Mouse (Mus musculus) heart, embryonic 10.5 days (tissue): Measurements from ENCODE around the gene Cdkl4. TPM values are rescaled to one million over a fixed set of nuclear protein-coding genes. Genes with fewer than 3 reads are reported as not detected.

Source experiments
- DNase-seq: peaks from one replicate; pipeline ENCODE4 v3.0.0-alpha.2; 2017; ENCODE audit warnings: low spot score
- H3K27ac ChIP-seq: fragments of 300-500 bp; sonication (generic); 2 replicates; pipeline ENCODE4 v1.5.1; 2016; ENCODE audit warnings: mild to moderate bottlenecking
- H3K27me3 ChIP-seq: fragments of 300-500 bp; sonication (generic); 2 replicates; pipeline ENCODE4 v1.6.1; 2016; ENCODE audit warnings: mild to moderate bottlenecking; ENCODE audit not compliant: poor library complexity, insufficient read depth, severe bottlenecking
- H3K36me3 ChIP-seq: fragments of 300-500 bp; sonication (generic); 2 replicates; pipeline ENCODE4 v1.6.1; 2016; ENCODE audit warnings: mild to moderate bottlenecking, moderate library complexity
- H3K4me1 ChIP-seq: fragments of 300-500 bp; sonication (generic); 2 replicates; pipeline ENCODE4 v1.6.1; 2016; ENCODE audit warnings: mild to moderate bottlenecking
- H3K4me3 ChIP-seq: fragments of 300-500 bp; sonication (generic); 2 replicates; pipeline ENCODE4 v1.5.1; 2016; ENCODE audit warnings: mild to moderate bottlenecking, moderate library complexity
- H3K9me3 ChIP-seq: fragments of 300-500 bp; sonication (generic); 2 replicates; pipeline ENCODE4 v1.6.1; 2016; ENCODE audit warnings: mild to moderate bottlenecking, moderate library complexity
- WGBS: fragments of 180-500 bp; shearing (Covaris S2); methylation state at CpG from one replicate; pipeline ENCODE4 v1.1.7; 2016; 5-methylcytosine and 5-hydroxymethylcytosine counted together
- polyA plus RNA-seq: library from polyadenylated mRNA; unstranded; fragments of >200 nt; fragmentation: Nextera tagmentation; extraction: Ambion mirVana; gene quantifications from 2 replicates; pipeline ENCODE4 v1.2.1, GENCODE M21; 2016

The Cdkl4 gene
- polyA plus RNA-seq = 0.07 and 0.24 TPM in 2 replicates

DNA sequence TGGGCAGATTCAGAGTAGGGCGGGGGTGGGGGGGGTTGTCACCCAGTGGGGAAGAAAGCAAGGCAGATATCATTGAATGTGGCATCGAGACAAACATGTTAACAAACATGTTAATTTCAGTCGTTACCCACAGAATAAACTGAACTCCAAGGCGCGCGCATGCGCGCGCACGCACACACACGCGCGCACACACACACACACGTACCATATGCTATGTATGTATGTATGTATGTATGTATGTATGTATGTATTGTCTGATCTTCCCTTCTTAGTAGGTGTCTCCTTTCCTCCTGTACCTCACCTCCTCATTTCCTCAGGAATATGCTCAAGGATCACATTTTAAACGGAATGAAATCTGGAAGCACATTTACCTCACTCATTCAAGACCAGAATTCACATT, at the start of gene Cdkl4:
Cdkl4 (minus strand) TSS at position 175 of the 400 bp plus-strand sequence.
- Histone ChIP-seq H3K36me3 (peaks cover 10% of the 10 kb centered on the region; the same call in 1 of the 2 replicates), H3K27ac (peak within 1 kb of the TSS; percentile 37; the same call in 1 of the 2 replicates), H3K27me3 (no peaks in the 10 kb centered on the region; the same call in 1 of the 2 replicates), H3K9me3 (no peaks in the 10 kb centered on the region), H3K4me3 (peak within 1 kb of the TSS; percentile 62), H3K4me1 (peaks cover 9% of the 10 kb centered on the region)
- WGBS = 69% methylated on average over 15 of the region's 15 CpGs
- DNase-seq = no peak

- DNase-seq = no peak
- Histone ChIP-seq H3K4me1 (no peaks in the 10 kb centered on the region), H3K36me3 (peaks cover 11% of the 10 kb centered on the region; the same call in 1 of the 2 replicates), H3K4me3 (no peak overlapping the region), H3K27ac (no peak overlapping the region), H3K9me3 (no peaks in the 10 kb centered on the region), H3K27me3 (no peaks in the 10 kb centered on the region)
These were observed 47.4 kb upstream of the Cdkl4 start for GRCm38 (mm10) chr17:80624979-80625378.

- no peak overlapping the region for H3K27ac ChIP-seq
- DNase-seq = no peak
- WGBS = 69% methylated on average over 4 of the region's 4 CpGs
These were observed 44.1 kb upstream of the Cdkl4 start for GRCm38 (mm10) chr17:80621691-80622090.

GRCm38 (mm10) chr17:80620786-80621423, 43.3 kb upstream of the Cdkl4 start:
- DNase-seq = no peak
- no peak overlapping the region for H3K27ac ChIP-seq
- H3K4me3 ChIP-seq = no peak overlapping the region
- WGBS = 65% methylated on average over 5 of the region's 5 CpGs
- no peaks in the 10 kb centered on the region for H3K9me3 ChIP-seq
- peaks cover 12% of the 10 kb centered on the region for H3K36me3 ChIP-seq
- peaks cover 4% of the 10 kb centered on the region for H3K4me1 ChIP-seq
- H3K27me3 ChIP-seq = no peaks in the 10 kb centered on the region

More at GRCm38 (mm10) chr17:80621691-80622090, 44.1 kb upstream of the Cdkl4 start:
- no peak overlapping the region for H3K4me3 ChIP-seq
- no peaks in the 10 kb centered on the region for H3K9me3 ChIP-seq
- no peaks in the 10 kb centered on the region for H3K27me3 ChIP-seq
- peaks cover 4% of the 10 kb centered on the region for H3K4me1 ChIP-seq
- H3K36me3 ChIP-seq = peaks cover 12% of the 10 kb centered on the region

GRCm38 (mm10) chr17:80619556-80619955, 41.9 kb upstream of the Cdkl4 start:
- DNase-seq = no peak
- no peak overlapping the region for H3K27ac ChIP-seq

GRCm38 (mm10) chr17:80618890-80619289, 41.3 kb upstream of the Cdkl4 start:
- peaks cover 4% of the 10 kb centered on the region for H3K4me1 ChIP-seq
- no peak overlapping the region for H3K4me3 ChIP-seq
- H3K9me3 ChIP-seq = no peaks in the 10 kb centered on the region
- peaks cover 28% of the 10 kb centered on the region for H3K36me3 ChIP-seq
- H3K27me3 ChIP-seq = no peaks in the 10 kb centered on the region
- H3K27ac ChIP-seq = no peak overlapping the region
- no peak for DNase-seq
- 79% methylated on average over 5 of the region's 5 CpGs for WGBS

More at GRCm38 (mm10) chr17:80619556-80619955, 41.9 kb upstream of the Cdkl4 start:
- Histone ChIP-seq H3K27me3 (no peaks in the 10 kb centered on the region), H3K9me3 (no peaks in the 10 kb centered on the region), H3K36me3 (peaks cover 24% of the 10 kb centered on the region), H3K4me1 (peaks cover 4% of the 10 kb centered on the region), H3K4me3 (no peak overlapping the region)
- WGBS = 74% methylated on average over 13 of the region's 13 CpGs

GRCm38 (mm10) chr17:80603806-80604205, 26.2 kb upstream of the Cdkl4 start:
- 0 out of 2 replicates have a peak, but pooled peaks cover 4% of the 10 kb centered on the region for H3K9me3 ChIP-seq
- H3K4me1 ChIP-seq = no peaks in the 10 kb centered on the region
- no peaks in the 10 kb centered on the region for H3K27me3 ChIP-seq
- H3K36me3 ChIP-seq = peaks cover 91% of the 10 kb centered on the region
- H3K27ac ChIP-seq = no peak overlapping the region
- H3K4me3 ChIP-seq = no peak overlapping the region
- 92% methylated on average over 6 of the region's 6 CpGs for WGBS
- no peak for DNase-seq

DNA sequence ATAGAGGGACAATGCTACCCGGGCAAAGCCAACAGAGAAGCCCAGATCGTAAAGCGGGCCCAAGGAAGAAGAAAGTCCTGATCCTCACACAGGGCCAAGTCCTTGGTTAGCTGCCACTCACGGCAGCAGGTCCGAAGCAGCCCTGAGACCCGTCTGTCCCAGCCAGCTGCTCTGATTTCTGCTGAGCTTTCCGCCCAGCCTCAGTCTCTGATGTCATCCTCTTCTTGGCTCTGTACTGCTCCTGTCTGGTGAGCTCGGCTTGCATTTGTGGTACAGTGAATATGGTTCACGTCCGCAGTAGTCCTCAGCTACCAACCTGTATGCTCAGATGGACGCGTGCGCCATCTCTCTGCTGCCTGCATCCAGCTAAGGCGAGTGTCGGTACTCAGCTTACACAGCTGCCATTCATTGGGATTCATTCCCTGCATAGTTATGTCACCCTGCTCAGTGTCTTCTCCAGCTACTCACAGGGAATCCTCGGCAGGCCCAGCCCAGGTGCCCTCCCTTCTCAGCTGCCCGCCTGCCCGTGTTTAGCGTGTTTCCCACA, 25.5 kb upstream of the Cdkl4 start:
- H3K4me1 ChIP-seq = no peaks in the 10 kb centered on the region
- H3K4me3 ChIP-seq = no peak overlapping the region
- H3K36me3 ChIP-seq = peaks cover 85% of the 10 kb centered on the region
- no peak for DNase-seq
- H3K27me3 ChIP-seq = no peaks in the 10 kb centered on the region
- H3K9me3 ChIP-seq = 0 out of 2 replicates have a peak, but pooled peaks cover 4% of the 10 kb centered on the region
- no peak overlapping the region for H3K27ac ChIP-seq
- WGBS = 89% methylated on average over 19 of the region's 19 CpGs

DNA sequence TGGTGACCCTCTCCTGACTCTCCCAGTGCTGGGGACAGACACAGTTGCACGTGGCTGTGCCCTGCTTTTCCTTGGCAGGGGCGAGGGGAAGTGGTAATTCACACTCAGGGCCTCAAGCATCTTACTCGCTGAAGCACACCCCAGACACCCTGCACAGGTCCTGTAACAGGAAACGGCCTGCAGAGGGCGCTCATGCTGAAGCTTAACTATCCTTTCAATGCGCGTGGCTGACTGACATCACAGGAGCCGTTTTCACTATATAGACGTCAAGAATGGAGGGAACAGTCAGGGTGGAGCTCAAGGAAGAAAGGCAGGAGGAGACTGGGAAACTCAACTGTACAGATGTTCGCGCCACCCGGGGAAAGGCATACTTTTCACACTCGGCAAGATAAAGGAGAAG, 23.8 kb upstream of the Cdkl4 start:
- WGBS = 59% methylated on average over 13 of the region's 13 CpGs

DNA sequence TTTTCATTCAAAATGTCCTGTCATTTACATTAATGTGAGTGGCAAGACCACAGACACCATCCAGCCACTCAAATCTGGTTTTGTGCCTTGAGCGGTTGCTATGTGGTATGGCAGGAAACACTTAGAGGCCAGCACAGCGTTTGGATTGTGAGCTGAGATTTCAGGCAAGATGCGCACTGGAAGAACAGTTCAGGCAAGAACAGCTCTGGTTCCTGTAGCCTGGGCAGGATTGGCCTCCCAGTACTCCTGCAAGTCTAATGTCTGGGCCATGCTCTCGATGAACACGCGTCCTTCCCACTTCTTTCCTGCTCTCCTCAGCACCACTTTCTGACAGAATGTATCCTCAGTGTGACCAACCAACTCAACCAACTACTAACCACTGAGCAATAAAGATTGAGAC, 5.4 kb upstream of the Cdkl4 start:
- no peaks in the 10 kb centered on the region for H3K4me1 ChIP-seq
- H3K4me3 ChIP-seq = no peak overlapping the region
- no peaks in the 10 kb centered on the region for H3K27me3 ChIP-seq
- peaks cover 54% of the 10 kb centered on the region for H3K36me3 ChIP-seq
- WGBS = 92% methylated on average over 6 of the region's 6 CpGs
- H3K27ac ChIP-seq = no peak overlapping the region
- no peaks in the 10 kb centered on the region for H3K9me3 ChIP-seq
- peak; percentile 58 for DNase-seq

More for the DNA sequence above, 23.8 kb upstream of the Cdkl4 start:
- peaks cover 85% of the 10 kb centered on the region for H3K36me3 ChIP-seq
- no peaks in the 10 kb centered on the region for H3K27me3 ChIP-seq
- no peak overlapping the region for H3K4me3 ChIP-seq
- H3K27ac ChIP-seq = no peak overlapping the region
- no peak for DNase-seq
- no peaks in the 10 kb centered on the region for H3K4me1 ChIP-seq
- H3K9me3 ChIP-seq = 0 out of 2 replicates have a peak, but pooled peaks cover 4% of the 10 kb centered on the region

DNA sequence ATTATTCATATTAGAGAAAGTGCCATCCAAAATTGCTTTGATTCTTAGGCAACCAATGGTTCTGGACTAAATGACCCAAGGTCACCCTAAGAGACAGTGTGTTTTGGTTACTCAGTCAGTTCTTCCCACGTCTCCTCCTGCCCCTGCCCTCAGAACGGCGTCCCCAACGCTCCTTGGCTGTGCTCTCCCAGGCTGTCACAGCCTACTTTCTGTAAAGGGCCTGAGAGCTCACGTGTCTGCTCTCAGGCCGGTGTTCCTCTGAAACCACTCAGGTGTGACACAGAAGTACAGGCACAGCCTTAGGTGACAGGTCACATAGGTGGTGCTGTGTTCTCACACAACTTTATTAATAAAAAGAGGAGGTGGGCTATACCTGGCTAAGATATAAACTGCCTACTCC, 2.3 kb upstream of the Cdkl4 start:
- DNase-seq = peak; percentile 5
- Histone ChIP-seq H3K27ac (no peak overlapping the region), H3K4me1 (peaks cover 9% of the 10 kb centered on the region), H3K4me3 (no peak overlapping the region), H3K9me3 (no peaks in the 10 kb centered on the region), H3K36me3 (peaks cover 32% of the 10 kb centered on the region), H3K27me3 (no peaks in the 10 kb centered on the region; the same call in 1 of the 2 replicates)
- 79% methylated on average over 6 of the region's 6 CpGs for WGBS

GRCm38 (mm10) chr17:80579089-80579488, 1.5 kb upstream of the Cdkl4 start:
- Histone ChIP-seq H3K36me3 (peaks cover 24% of the 10 kb centered on the region), H3K4me3 (no peak overlapping the region), H3K27ac (no peak overlapping the region), H3K4me1 (peaks cover 9% of the 10 kb centered on the region), H3K9me3 (no peaks in the 10 kb centered on the region), H3K27me3 (no peaks in the 10 kb centered on the region; the same call in 1 of the 2 replicates)
- peak; percentile 17 for DNase-seq
- WGBS = 88% methylated on average over 9 of the region's 9 CpGs

DNA sequence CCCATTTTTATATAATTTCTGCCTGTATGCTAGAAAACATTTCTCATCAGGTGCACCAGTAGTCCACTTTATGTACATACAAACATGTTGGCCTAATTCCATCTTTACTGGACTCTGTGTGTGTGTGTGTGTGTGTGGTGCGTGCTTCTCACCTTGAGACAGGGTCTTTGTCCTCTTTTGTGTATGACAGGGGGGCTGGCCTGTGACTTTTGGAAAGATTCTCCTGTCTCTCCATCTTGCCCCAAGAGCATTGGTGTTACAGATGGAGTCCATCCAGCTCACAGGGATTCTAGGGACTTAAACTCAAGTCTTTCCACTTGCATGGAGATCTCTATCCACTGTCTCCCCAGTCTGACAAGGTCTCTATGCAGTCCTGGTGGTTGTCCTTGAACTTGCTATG, 428 bp upstream of the Cdkl4 start:
- no peak overlapping the region for H3K4me3 ChIP-seq
- no peaks in the 10 kb centered on the region for H3K9me3 ChIP-seq
- H3K27me3 ChIP-seq = no peaks in the 10 kb centered on the region; the same call in 1 of the 2 replicates
- no peak overlapping the region for H3K27ac ChIP-seq
- H3K4me1 ChIP-seq = peaks cover 9% of the 10 kb centered on the region
- peak; percentile 61 for DNase-seq
- 95% methylated on average over 1 of the region's 1 CpGs for WGBS
- peaks cover 14% of the 10 kb centered on the region; the same call in 1 of the 2 replicates for H3K36me3 ChIP-seq
